Mouse (Mus musculus): ENCODE measurements at regions not wholly inside any gene's neighbourhood (a gene's known extent, or its start where the extent isn't known, plus 50 kb on each side); places are given as distances from the start of the nearest gene placed in this dataset.

DNA sequence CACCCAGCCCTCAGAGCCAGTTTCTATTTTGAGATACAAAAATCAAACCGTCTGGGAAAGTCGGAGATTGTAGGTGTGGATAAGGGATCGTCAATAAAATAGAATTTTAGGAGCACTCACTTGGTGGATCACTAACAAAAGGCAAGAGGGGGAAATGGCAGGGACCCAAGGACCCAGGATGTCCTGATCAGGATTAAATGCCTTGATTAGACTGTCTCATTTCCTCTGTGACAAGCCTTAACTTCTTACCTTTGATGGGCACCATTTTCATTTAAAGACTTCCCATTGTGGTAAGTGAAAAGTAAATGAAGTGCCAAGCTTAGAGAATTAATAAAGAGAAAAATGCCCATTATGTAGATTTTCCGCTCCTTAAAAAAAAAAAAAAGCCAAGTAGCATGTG lies 238.0 kb upstream of the Mpped2 start:
- Histone ChIP-seq H3K36me3 (ENCODE audit: control insufficient read depth in 1 of 2, insufficient read depth in 2 of 2, low read length in 2 of 2) (no peaks in the 10 kb centered on the region), H3K9me3 (replicated peaks; ENCODE audit: insufficient read depth, low read length) (no peaks in the 10 kb centered on the region), H3K27me3 (ENCODE audit: control insufficient read depth in 1 of 2, insufficient read depth in 2 of 2, low read length in 2 of 2) (no peaks in the 10 kb centered on the region), H3K4me3 (ENCODE audit: control insufficient read depth in 1 of 2, insufficient read depth in 1 of 2, low read depth in 2 of 2, low read length in 2 of 2) (no peak overlapping the region), H3K4me1 (ENCODE audit: control insufficient read depth in 1 of 2, insufficient read depth in 2 of 2, low read length in 2 of 2) (no peaks in the 10 kb centered on the region), H3K9ac (ENCODE audit: control insufficient read depth, low read depth, low read length, poor library complexity, severe bottlenecking) (no peak overlapping the region), H3K27ac (ENCODE audit: control insufficient read depth, low read depth, low read length) (no peak overlapping the region), H3K79me2 (ENCODE audit: control insufficient read depth, insufficient read depth, low read length, poor library complexity) (no peaks in the 10 kb centered on the region)
- DNase-seq (ENCODE audit: low read depth, low spot score), result no peak
- TF ChIP-seq CHD2 (IDR thresholded peaks at IDR 0.05; ENCODE audit: low read length), result no peak
- no peak for TF ChIP-seq RCOR1 (IDR thresholded peaks at IDR 0.05; ENCODE audit: low read depth, low read length)
- no peak for TF ChIP-seq MXI1 (IDR thresholded peaks at IDR 0.05; ENCODE audit: low read depth, low read length)
- no peak for TF ChIP-seq ETS1 (IDR thresholded peaks at IDR 0.05; ENCODE audit: low read depth, low read length)
- no peak for TF ChIP-seq SIN3A (IDR thresholded peaks at IDR 0.05; ENCODE audit: low read length)
- no peak for TF ChIP-seq ELF1 (IDR thresholded peaks at IDR 0.05; ENCODE audit: low read depth, low read length)
- no peak for TF ChIP-seq MYB (IDR thresholded peaks at IDR 0.05; ENCODE audit: low read depth, low read length)
- no peak for TF ChIP-seq ZC3H11A (IDR thresholded peaks at IDR 0.05; ENCODE audit: low read depth, low read length)
- TF ChIP-seq GATA1 (IDR thresholded peaks at IDR 0.05; ENCODE audit: low read depth, low read length), result no peak
- no peak for TF ChIP-seq NELFE (IDR thresholded peaks at IDR 0.05; ENCODE audit: low read depth, low read length)
- TF ChIP-seq MAX (IDR thresholded peaks at IDR 0.05; ENCODE audit: low read length), result no peak
- no peak for TF ChIP-seq TCF12 (IDR thresholded peaks at IDR 0.05; ENCODE audit: low read depth, low read length)
- no peak for TF ChIP-seq MYC (IDR thresholded peaks at IDR 0.05; ENCODE audit: low read depth, low read length)
- no peak for TF ChIP-seq GABPA (IDR thresholded peaks at IDR 0.05; ENCODE audit: low read depth, low read length)

DNA sequence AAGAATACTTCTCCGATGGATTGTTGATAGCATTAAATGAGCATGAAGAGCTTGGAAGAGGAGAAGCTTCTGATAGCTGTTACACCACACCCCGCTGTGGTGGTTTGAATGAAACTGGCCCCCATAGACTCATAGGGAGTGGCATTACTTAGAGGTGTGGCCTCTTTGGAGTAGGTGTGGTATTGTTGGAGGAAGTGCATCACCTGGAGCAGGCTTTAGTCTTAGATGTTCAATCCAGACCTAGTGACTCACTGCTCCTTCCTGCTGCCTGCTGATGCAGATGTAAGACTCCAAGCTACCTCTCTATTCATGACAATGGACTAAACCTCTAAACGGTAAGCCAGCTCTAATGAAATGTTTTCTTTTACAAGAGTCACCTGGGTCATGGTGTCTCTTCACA lies 237.1 kb upstream of the Mpped2 start:
- no peaks in the 10 kb centered on the region for H3K36me3 ChIP-seq (ENCODE audit: control insufficient read depth in 1 of 2, insufficient read depth in 2 of 2, low read length in 2 of 2)
- no peak overlapping the region for H3K9ac ChIP-seq (ENCODE audit: control insufficient read depth, low read depth, low read length, poor library complexity, severe bottlenecking)
- H3K4me3 ChIP-seq (ENCODE audit: control insufficient read depth in 1 of 2, insufficient read depth in 1 of 2, low read depth in 2 of 2, low read length in 2 of 2), result no peak overlapping the region
- no peaks in the 10 kb centered on the region for H3K9me3 ChIP-seq (replicated peaks; ENCODE audit: insufficient read depth, low read length)
- TF ChIP-seq JUND (IDR thresholded peaks at IDR 0.05; ENCODE audit: low read depth, low read length), result no peak
- TF ChIP-seq USF1 (IDR thresholded peaks at IDR 0.05; ENCODE audit: low read depth, low read length), result no peak
- no peak for TF ChIP-seq SIN3A (IDR thresholded peaks at IDR 0.05; ENCODE audit: low read length)
- TF ChIP-seq CHD1 (IDR thresholded peaks at IDR 0.05; ENCODE audit: low read depth, low read length), result no peak
- no peak for TF ChIP-seq MAFK (IDR thresholded peaks at IDR 0.05; ENCODE audit: borderline replicate concordance, low read depth, low read length)
- TF ChIP-seq ZKSCAN1 (IDR thresholded peaks at IDR 0.05; ENCODE audit: low read depth, low read length), result no peak
- no peak for TF ChIP-seq SMC3 (IDR thresholded peaks at IDR 0.05; ENCODE audit: low read depth, low read length)
- TF ChIP-seq CHD2 (IDR thresholded peaks at IDR 0.05; ENCODE audit: low read length), result no peak
- no peak for TF ChIP-seq GATA1 (IDR thresholded peaks at IDR 0.05; ENCODE audit: low read depth, low read length)
- TF ChIP-seq ZNF384 (IDR thresholded peaks at IDR 0.05; ENCODE audit: low read depth, low read length), result no peak
- TF ChIP-seq RCOR1 (IDR thresholded peaks at IDR 0.05; ENCODE audit: low read depth, low read length), result no peak
- TF ChIP-seq ZC3H11A (IDR thresholded peaks at IDR 0.05; ENCODE audit: low read depth, low read length), result no peak
- no peak for TF ChIP-seq RAD21 (IDR thresholded peaks at IDR 0.05; ENCODE audit: low read depth, low read length)
- no peak for TF ChIP-seq E2F4 (IDR thresholded peaks at IDR 0.05; ENCODE audit: borderline replicate concordance, low read depth, low read length)
- no peak for TF ChIP-seq MEF2A (IDR thresholded peaks at IDR 0.05; ENCODE audit: extremely low read depth, insufficient replicate concordance, low read depth, low read length, poor library complexity, severe bottlenecking)
- no peaks in the 10 kb centered on the region for H3K4me1 ChIP-seq (ENCODE audit: control insufficient read depth in 1 of 2, insufficient read depth in 2 of 2, low read length in 2 of 2)
- no peaks in the 10 kb centered on the region for H3K27me3 ChIP-seq (ENCODE audit: control insufficient read depth in 1 of 2, insufficient read depth in 2 of 2, low read length in 2 of 2)
- H3K27ac ChIP-seq (ENCODE audit: control insufficient read depth, low read depth, low read length), result no peak overlapping the region
- H3K79me2 ChIP-seq (ENCODE audit: control insufficient read depth, insufficient read depth, low read length, poor library complexity), result no peaks in the 10 kb centered on the region
- no peak for DNase-seq (ENCODE audit: low read depth, low spot score)
